Mouse (Mus musculus): ENCODE results near the gene Gpx1.

- TF ChIP-seq CTCF (IDR thresholded peaks at IDR 0.05; ENCODE audit: extremely low read depth, insufficient read depth, low read length) (no peak), POLR2A (IDR thresholded peaks at IDR 0.05; ENCODE audit: extremely low read depth, insufficient read depth, low read length) (no peak)
These were observed 49.9 kb downstream of the Gpx1 start for GRCm38 (mm10) chr9:108388601-108389000.

Data from cortical plate, adult 2 months (tissue).